Mouse (Mus musculus) liver, embryonic 11.5 days (tissue): ENCODE results near the gene Actr1a. TPM values are rescaled to one million over a fixed set of nuclear protein-coding genes. Genes with fewer than 3 reads are reported as not detected.

Experiments
- ATAC-seq: fragments of 200-750 bp; cut with Nextera tagmentation; replicated peaks from 2 replicates; pipeline ENCODE4 v1.8.0; 2017; ENCODE audit warnings: moderate number of reproducible peaks, mild to moderate bottlenecking, moderate TSS enrichment, moderate library complexity; ENCODE audit not compliant: low FRiP score
- DNase-seq: peaks from one replicate; pipeline ENCODE4 v3.0.0-alpha.2; 2017; ENCODE audit warnings: low spot score
- H3K27ac ChIP-seq: fragments of 300-500 bp; sonication (generic); 2 replicates; pipeline ENCODE4 v1.5.1; 2014; ENCODE audit warnings: mild to moderate bottlenecking, low read depth, low read length, control low read depth
- H3K27me3 ChIP-seq: fragments of 300-500 bp; sonication (generic); replicated peaks from 2 replicates; pipeline ENCODE4 v1.6.1; 2014; ENCODE audit warnings: low read length, mixed read lengths; ENCODE audit not compliant: control insufficient read depth, insufficient read depth
- H3K36me3 ChIP-seq: fragments of 300-500 bp; sonication (generic); 2 replicates; pipeline ENCODE4 v1.6.1; 2014; ENCODE audit warnings: mild to moderate bottlenecking, low read length, moderate library complexity, mixed read lengths; ENCODE audit not compliant: control insufficient read depth, insufficient read depth
- H3K4me1 ChIP-seq: fragments of 300-500 bp; sonication (generic); replicated peaks from 2 replicates; pipeline ENCODE4 v1.6.1; 2014; ENCODE audit warnings: low read length, mixed read lengths; ENCODE audit not compliant: control insufficient read depth, insufficient read depth
- H3K4me2 ChIP-seq: fragments of 300-500 bp; sonication (generic); 2 replicates; pipeline ENCODE4 v1.6.1; 2014; ENCODE audit warnings: mild to moderate bottlenecking, control low read depth, moderate library complexity
- H3K4me3 ChIP-seq: fragments of 300-500 bp; sonication (generic); 2 replicates; pipeline ENCODE4 v1.5.1; 2014; ENCODE audit warnings: low read depth, low read length, control low read depth
- H3K9ac ChIP-seq: fragments of 300-500 bp; sonication (generic); 2 replicates; pipeline ENCODE4 v1.6.1; 2014; ENCODE audit warnings: low read depth, low read length, control low read depth
- H3K9me3 ChIP-seq: fragments of 300-500 bp; sonication (generic); 2 replicates; pipeline ENCODE4 v1.6.1; 2016; ENCODE audit warnings: low read length, inconsistent platforms, mixed read lengths; ENCODE audit not compliant: control insufficient read depth
- WGBS: fragments of 180-500 bp; shearing (Covaris S2); extraction: QIAGEN DNeasy Blood & Tissue Kit; methylation state at CpG from one replicate; pipeline ENCODE4 v1.1.7; 2014; 5-methylcytosine and 5-hydroxymethylcytosine counted together
- polyA plus RNA-seq: library from polyadenylated mRNA; unstranded; fragments of >200 nt; fragmentation: Nextera tagmentation; extraction: Ambion mirVana; gene quantifications from 2 replicates; pipeline ENCODE4 v1.2.1, GENCODE M21; 2014

Gene Actr1a
- 90.6 and 103 TPM in 2 replicates for polyA plus RNA-seq

GRCm38 (mm10) chr19:46395109-46396009 is at the start of gene Actr1a:
Gene Actr1a, minus strand, starts transcription at chr19:46395748.
- H3K9me3 ChIP-seq, result no peaks in the 10 kb centered on the region
- H3K36me3 ChIP-seq, result peaks cover 5% of the 10 kb centered on the region; the same call in 1 of the 2 replicates
- H3K9ac ChIP-seq, result peak within 1 kb of the TSS; percentile 81
- peak within 1 kb of the TSS; percentile 95 for H3K4me2 ChIP-seq
- peak; percentile 95 for DNase-seq
- peaks cover 27% of the 10 kb centered on the region for H3K4me1 ChIP-seq
- under 1% methylated on average over 51 of the region's 51 CpGs for WGBS
- H3K27me3 ChIP-seq, result no peaks in the 10 kb centered on the region
- ATAC-seq, result peak; percentile 94
- H3K4me3 ChIP-seq, result peak within 1 kb of the TSS; percentile 89
- H3K27ac ChIP-seq, result peak within 1 kb of the TSS; percentile 72; the same call in 1 of the 2 replicates

DNA sequence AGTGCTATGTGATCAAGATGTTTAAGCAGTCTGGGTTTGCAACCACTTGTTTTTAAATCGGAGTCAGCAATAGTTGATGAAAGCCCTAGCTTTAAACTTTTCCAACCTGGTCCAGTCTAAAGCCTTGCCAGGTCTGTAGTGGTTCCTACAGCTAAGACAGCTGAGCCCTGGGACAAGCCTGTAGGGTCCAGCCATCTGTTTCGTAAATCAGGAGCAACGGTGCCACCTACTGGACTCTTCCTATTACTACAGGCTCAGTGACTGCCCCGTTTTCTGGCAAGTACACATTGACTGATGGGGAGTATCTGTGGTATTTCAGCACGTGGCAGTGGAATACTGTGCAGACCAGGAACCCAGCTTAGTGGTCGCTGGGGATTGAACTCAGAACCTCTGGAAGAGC is 48.7 kb upstream of the Actr1a start:
- Histone ChIP-seq H3K27me3 (no peaks in the 10 kb centered on the region), H3K36me3 (no peaks in the 10 kb centered on the region), H3K27ac (no peak overlapping the region), H3K4me1 (peaks cover 12% of the 10 kb centered on the region), H3K4me2 (no peak overlapping the region), H3K9ac (no peak overlapping the region), H3K4me3 (no peak overlapping the region), H3K9me3 (no peaks in the 10 kb centered on the region)
- ATAC-seq (peak; percentile 66), DNase-seq (peak; percentile 65)
- 10% methylated on average over 6 of the region's 6 CpGs for WGBS

- ATAC-seq (no peak), DNase-seq (no peak)
- Histone ChIP-seq H3K4me3 (no peak overlapping the region), H3K27me3 (no peaks in the 10 kb centered on the region), H3K27ac (no peak overlapping the region), H3K4me2 (no peak overlapping the region), H3K9me3 (no peaks in the 10 kb centered on the region), H3K36me3 (no peaks in the 10 kb centered on the region), H3K4me1 (peaks cover 12% of the 10 kb centered on the region), H3K9ac (no peak overlapping the region; the same call in 1 of the 2 replicates)
- 57% methylated on average over 6 of the region's 6 CpGs for WGBS
These were observed 48.0 kb upstream of the Actr1a start for GRCm38 (mm10) chr19:46443509-46443908.

GRCm38 (mm10) chr19:46435492-46435891 is 39.9 kb upstream of the Actr1a start:
- DNase-seq, result no peak
- H3K9ac ChIP-seq, result no peak overlapping the region
- 24% methylated on average over 7 of the region's 7 CpGs for WGBS
- H3K4me3 ChIP-seq, result no peak overlapping the region
- H3K4me1 ChIP-seq, result no peaks in the 10 kb centered on the region
- H3K27ac ChIP-seq, result no peak overlapping the region
- H3K9me3 ChIP-seq, result no peaks in the 10 kb centered on the region
- ATAC-seq, result no peak
- H3K27me3 ChIP-seq, result no peaks in the 10 kb centered on the region
- no peaks in the 10 kb centered on the region for H3K36me3 ChIP-seq
- no peak overlapping the region for H3K4me2 ChIP-seq

DNA sequence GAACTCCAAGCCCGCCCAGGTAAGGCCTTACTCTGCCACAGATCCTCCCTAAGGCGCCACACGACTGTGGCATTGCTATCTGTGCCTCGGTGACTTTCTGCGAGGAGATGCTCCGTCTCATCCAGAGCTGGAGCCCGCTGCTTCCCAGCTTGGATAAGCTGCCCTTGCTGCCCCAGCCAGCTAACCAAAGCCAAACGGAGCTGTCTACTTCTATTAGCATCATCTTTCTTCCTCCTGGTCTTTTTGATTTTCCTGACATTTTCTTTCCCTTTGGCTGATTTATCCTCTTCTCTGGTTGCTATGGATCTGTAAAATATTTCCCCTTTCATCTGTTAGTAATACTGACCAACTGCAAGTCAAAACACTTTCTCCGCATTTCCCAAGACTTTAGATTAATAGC is 39.0 kb upstream of the Actr1a start:
- Histone ChIP-seq H3K4me2 (no peak overlapping the region), H3K36me3 (no peaks in the 10 kb centered on the region), H3K27ac (no peak overlapping the region; the same call in 1 of the 2 replicates), H3K9ac (no peak overlapping the region), H3K4me1 (no peaks in the 10 kb centered on the region), H3K4me3 (no peak overlapping the region), H3K9me3 (no peaks in the 10 kb centered on the region), H3K27me3 (no peaks in the 10 kb centered on the region)
- DNase-seq, result no peak
- ATAC-seq, result no peak
- 78% methylated on average over 9 of the region's 9 CpGs for WGBS

GRCm38 (mm10) chr19:46434148-46434547 is 38.6 kb upstream of the Actr1a start:
- WGBS, result 78% methylated on average over 9 of the region's 9 CpGs
- Histone ChIP-seq H3K9me3 (no peaks in the 10 kb centered on the region), H3K9ac (no peak overlapping the region), H3K27me3 (no peaks in the 10 kb centered on the region), H3K4me2 (no peak overlapping the region), H3K27ac (no peak overlapping the region), H3K4me1 (no peaks in the 10 kb centered on the region), H3K4me3 (no peak overlapping the region), H3K36me3 (no peaks in the 10 kb centered on the region)
- DNase-seq, result no peak
- no peak for ATAC-seq

DNA sequence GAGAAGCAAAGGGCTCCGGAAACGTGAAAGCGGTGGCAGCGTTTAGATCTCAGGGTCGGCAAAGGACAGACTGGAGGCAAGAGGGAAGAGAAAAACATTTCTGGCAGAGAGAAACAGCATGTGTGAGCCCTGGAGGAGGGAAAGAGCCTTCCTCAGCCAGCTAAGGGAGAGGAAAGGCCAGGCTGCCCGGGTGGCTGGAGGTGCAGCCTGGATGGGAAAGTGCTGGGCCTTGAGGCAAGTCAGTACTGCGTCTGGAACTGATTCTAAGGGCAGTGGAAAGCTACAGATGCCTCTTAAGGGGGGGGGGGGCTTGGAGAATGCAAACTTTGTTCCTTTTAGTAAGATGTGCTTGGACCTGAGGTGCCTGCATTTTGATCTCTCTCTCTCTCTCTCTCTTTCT is 38.2 kb upstream of the Actr1a start:
- Histone ChIP-seq H3K9ac (no peak overlapping the region), H3K27me3 (no peaks in the 10 kb centered on the region), H3K4me1 (no peaks in the 10 kb centered on the region), H3K4me2 (no peak overlapping the region), H3K4me3 (no peak overlapping the region), H3K27ac (no peak overlapping the region), H3K9me3 (no peaks in the 10 kb centered on the region), H3K36me3 (no peaks in the 10 kb centered on the region)
- WGBS, result 82% methylated on average over 7 of the region's 7 CpGs
- no peak for DNase-seq
- no peak for ATAC-seq

DNA sequence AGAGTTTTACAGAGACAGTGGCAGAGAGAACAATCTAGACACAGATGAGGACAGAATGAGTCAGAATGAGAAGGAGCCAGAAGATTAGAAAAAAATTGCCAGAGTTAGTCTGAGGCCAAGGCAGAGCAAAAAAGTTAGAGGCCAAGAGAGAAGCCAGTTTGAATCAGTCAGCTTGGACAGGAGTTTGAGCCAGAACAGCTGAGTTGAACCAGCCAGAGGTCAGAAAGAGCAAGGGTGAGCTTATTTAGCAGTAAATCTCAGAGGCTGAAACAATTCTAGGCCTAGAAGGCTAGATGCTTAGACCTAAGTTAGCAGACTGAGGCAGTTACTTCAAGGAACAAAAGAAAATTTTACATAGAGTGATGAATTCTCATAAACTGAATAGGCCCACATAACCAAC is 33.7 kb upstream of the Actr1a start:
- Histone ChIP-seq H3K4me1 (no peaks in the 10 kb centered on the region), H3K27ac (no peak overlapping the region), H3K36me3 (no peaks in the 10 kb centered on the region; the same call in 1 of the 2 replicates), H3K9me3 (no peaks in the 10 kb centered on the region), H3K4me2 (no peak overlapping the region), H3K4me3 (no peak overlapping the region), H3K27me3 (no peaks in the 10 kb centered on the region), H3K9ac (no peak overlapping the region)
- DNase-seq, result no peak
- no peak for ATAC-seq

DNA sequence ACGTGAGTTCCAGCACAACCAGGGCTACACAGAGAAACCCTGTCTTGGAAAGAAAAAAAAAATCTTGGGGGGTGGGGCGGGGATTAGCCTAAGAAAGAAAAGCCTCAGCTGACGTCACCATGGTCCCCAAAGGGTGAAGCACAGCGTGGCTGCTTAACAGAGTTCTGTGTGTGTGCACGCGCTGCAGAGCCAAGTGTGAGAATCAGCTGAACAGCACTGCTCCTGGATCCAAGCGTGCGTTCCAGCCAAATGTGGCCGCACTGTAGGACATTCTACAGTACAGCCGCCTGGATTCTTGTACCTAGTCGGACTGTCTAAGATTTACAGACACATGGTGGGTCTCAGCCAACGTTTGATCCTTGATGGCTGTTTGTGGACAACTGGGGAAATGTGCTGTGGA is 30.9 kb upstream of the Actr1a start:
- Histone ChIP-seq H3K4me3 (no peak overlapping the region), H3K9ac (no peak overlapping the region), H3K9me3 (no peaks in the 10 kb centered on the region), H3K27me3 (no peaks in the 10 kb centered on the region), H3K36me3 (no peaks in the 10 kb centered on the region; the same call in 1 of the 2 replicates), H3K4me2 (no peak overlapping the region), H3K4me1 (no peaks in the 10 kb centered on the region), H3K27ac (no peak overlapping the region)
- ATAC-seq, result no peak
- no peak for DNase-seq
- WGBS, result 87% methylated on average over 12 of the region's 12 CpGs
